Mouse (Mus musculus): ENCODE measurements at regions not wholly inside any gene's neighbourhood (a gene's known extent, or its start where the extent isn't known, plus 50 kb on each side); places are given as distances from the start of the nearest gene placed in this dataset.

- H3K4me2 ChIP-seq (ENCODE audit: low read length), result no peak overlapping the region
- H3K27me3 ChIP-seq (ENCODE audit: control insufficient read depth, insufficient read depth, low read depth, low read length), result no peaks in the 10 kb centered on the region; the same call in 1 of the 2 replicates
- WGBS, result 78% methylated on average over 8 of the region's 8 CpGs
- no peak for ATAC-seq
- no peak overlapping the region for H3K27ac ChIP-seq (ENCODE audit: low read length)
- H3K9me3 ChIP-seq (replicated peaks; ENCODE audit: control insufficient read depth, low read length, poor library complexity, severe bottlenecking), result no peaks in the 10 kb centered on the region
- H3K4me3 ChIP-seq (ENCODE audit: low read depth, low read length), result no peak overlapping the region
- H3K4me1 ChIP-seq (ENCODE audit: control insufficient read depth, insufficient read depth, low read length), result 0 out of 2 replicates have a peak, but pooled peaks cover 2% of the 10 kb centered on the region
- no peaks in the 10 kb centered on the region for H3K36me3 ChIP-seq (ENCODE audit: control insufficient read depth, insufficient read depth, low read length)
- H3K9ac ChIP-seq (ENCODE audit: low read depth, low read length), result no peak overlapping the region
These were observed 55.4 kb upstream of the Kdm7a start for GRCm38 (mm10) chr6:39261951-39262350.

- Histone ChIP-seq H3K27ac (ENCODE audit: low read length) (no peak overlapping the region), H3K4me1 (ENCODE audit: control insufficient read depth, insufficient read depth, low read length) (peaks cover 7% of the 10 kb centered on the region), H3K4me3 (ENCODE audit: low read depth, low read length) (no peak overlapping the region), H3K36me3 (ENCODE audit: control insufficient read depth, insufficient read depth, low read length) (no peaks in the 10 kb centered on the region), H3K9me3 (replicated peaks; ENCODE audit: control insufficient read depth, low read length, poor library complexity, severe bottlenecking) (no peaks in the 10 kb centered on the region), H3K4me2 (ENCODE audit: low read length) (no peak overlapping the region), H3K9ac (ENCODE audit: low read depth, low read length) (no peak overlapping the region), H3K27me3 (ENCODE audit: control insufficient read depth, insufficient read depth, low read depth, low read length) (no peaks in the 10 kb centered on the region; the same call in 1 of the 2 replicates)
- 97% methylated on average over 4 of the region's 4 CpGs for WGBS
- no peak for ATAC-seq
These were observed 53.9 kb upstream of the Kdm7a start for GRCm38 (mm10) chr6:39260480-39260879.

- ATAC-seq, result no peak
- no peak overlapping the region for H3K27ac ChIP-seq (ENCODE audit: low read length)
- 89% methylated on average over 1 of the region's 1 CpGs for WGBS
These were observed 52.5 kb upstream of the Kdm7a start for GRCm38 (mm10) chr6:39259129-39259528.

GRCm38 (mm10) chr6:39258656-39259055 lies 52.1 kb upstream of the Kdm7a start:
- Histone ChIP-seq H3K9me3 (replicated peaks; ENCODE audit: control insufficient read depth, low read length, poor library complexity, severe bottlenecking) (no peaks in the 10 kb centered on the region), H3K9ac (ENCODE audit: low read depth, low read length) (no peak overlapping the region), H3K4me1 (ENCODE audit: control insufficient read depth, insufficient read depth, low read length) (peaks cover 7% of the 10 kb centered on the region), H3K27ac (ENCODE audit: low read length) (no peak overlapping the region), H3K4me2 (ENCODE audit: low read length) (no peak overlapping the region), H3K27me3 (ENCODE audit: control insufficient read depth, insufficient read depth, low read depth, low read length) (no peaks in the 10 kb centered on the region; the same call in 1 of the 2 replicates), H3K4me3 (ENCODE audit: low read depth, low read length) (no peak overlapping the region), H3K36me3 (ENCODE audit: control insufficient read depth, insufficient read depth, low read length) (no peaks in the 10 kb centered on the region)
- 89% methylated on average over 4 of the region's 4 CpGs for WGBS
- ATAC-seq, result no peak

More at GRCm38 (mm10) chr6:39259129-39259528, 52.5 kb upstream of the Kdm7a start:
- Histone ChIP-seq H3K4me2 (ENCODE audit: low read length) (no peak overlapping the region), H3K9me3 (replicated peaks; ENCODE audit: control insufficient read depth, low read length, poor library complexity, severe bottlenecking) (no peaks in the 10 kb centered on the region), H3K36me3 (ENCODE audit: control insufficient read depth, insufficient read depth, low read length) (no peaks in the 10 kb centered on the region), H3K9ac (ENCODE audit: low read depth, low read length) (no peak overlapping the region), H3K4me3 (ENCODE audit: low read depth, low read length) (no peak overlapping the region), H3K27me3 (ENCODE audit: control insufficient read depth, insufficient read depth, low read depth, low read length) (no peaks in the 10 kb centered on the region; the same call in 1 of the 2 replicates), H3K4me1 (ENCODE audit: control insufficient read depth, insufficient read depth, low read length) (peaks cover 7% of the 10 kb centered on the region)

GRCm38 (mm10) chr6:39257667-39258395 lies 51.2 kb upstream of the Kdm7a start:
- Histone ChIP-seq H3K4me3 (ENCODE audit: low read depth, low read length) (peak overlapping the region; percentile 56), H3K4me1 (ENCODE audit: control insufficient read depth, insufficient read depth, low read length) (peaks cover 7% of the 10 kb centered on the region), H3K9ac (ENCODE audit: low read depth, low read length) (peak overlapping the region; percentile 70), H3K27ac (ENCODE audit: low read length) (peak overlapping the region; percentile 81), H3K9me3 (replicated peaks; ENCODE audit: control insufficient read depth, low read length, poor library complexity, severe bottlenecking) (no peaks in the 10 kb centered on the region), H3K27me3 (ENCODE audit: control insufficient read depth, insufficient read depth, low read depth, low read length) (no peaks in the 10 kb centered on the region; the same call in 1 of the 2 replicates), H3K36me3 (ENCODE audit: control insufficient read depth, insufficient read depth, low read length) (no peaks in the 10 kb centered on the region), H3K4me2 (ENCODE audit: low read length) (peak overlapping the region; percentile 84)
- no peak for ATAC-seq
- 49% methylated on average over 7 of the region's 7 CpGs for WGBS

GRCm38 (mm10) chr6:39257111-39257571 lies 50.6 kb upstream of the Kdm7a start:
- peak overlapping the region; percentile 56 for H3K4me3 ChIP-seq (ENCODE audit: low read depth, low read length)
- no peaks in the 10 kb centered on the region for H3K36me3 ChIP-seq (ENCODE audit: control insufficient read depth, insufficient read depth, low read length)
- H3K9me3 ChIP-seq (replicated peaks; ENCODE audit: control insufficient read depth, low read length, poor library complexity, severe bottlenecking), result no peaks in the 10 kb centered on the region
- peak overlapping the region; percentile 84 for H3K4me2 ChIP-seq (ENCODE audit: low read length)
- ATAC-seq, result peak; percentile 70
- H3K9ac ChIP-seq (ENCODE audit: low read depth, low read length), result peak overlapping the region; percentile 70
- peaks cover 7% of the 10 kb centered on the region for H3K4me1 ChIP-seq (ENCODE audit: control insufficient read depth, insufficient read depth, low read length)
- no peaks in the 10 kb centered on the region; the same call in 1 of the 2 replicates for H3K27me3 ChIP-seq (ENCODE audit: control insufficient read depth, insufficient read depth, low read depth, low read length)
- peak overlapping the region; percentile 81 for H3K27ac ChIP-seq (ENCODE audit: low read length)
- WGBS, result under 1% methylated on average over 18 of the region's 18 CpGs

GRCm38 (mm10) chr6:39256304-39257103 lies 49.9 kb upstream of the Kdm7a start:
- H3K4me3 ChIP-seq (ENCODE audit: low read depth, low read length), result peak overlapping the region; percentile 56
- peak overlapping the region; percentile 81 for H3K27ac ChIP-seq (ENCODE audit: low read length)
- peak overlapping the region; percentile 70 for H3K9ac ChIP-seq (ENCODE audit: low read depth, low read length)
- H3K36me3 ChIP-seq (ENCODE audit: control insufficient read depth, insufficient read depth, low read length), result no peaks in the 10 kb centered on the region
- peak overlapping the region; percentile 84 for H3K4me2 ChIP-seq (ENCODE audit: low read length)
- peaks cover 7% of the 10 kb centered on the region for H3K4me1 ChIP-seq (ENCODE audit: control insufficient read depth, insufficient read depth, low read length)
- peak; percentile 92 for ATAC-seq
- H3K27me3 ChIP-seq (ENCODE audit: control insufficient read depth, insufficient read depth, low read depth, low read length), result no peaks in the 10 kb centered on the region; the same call in 1 of the 2 replicates
- 4% methylated on average over 47 of the region's 48 CpGs for WGBS
- H3K9me3 ChIP-seq (replicated peaks; ENCODE audit: control insufficient read depth, low read length, poor library complexity, severe bottlenecking), result no peaks in the 10 kb centered on the region

Measured in midbrain, embryonic 16.5 days (tissue).